Mouse (Mus musculus): ENCODE measurements at regions not wholly inside any gene's neighbourhood (a gene's known extent, or its start where the extent isn't known, plus 50 kb on each side); places are given as distances from the start of the nearest gene placed in this dataset.

- no peak for DNase-seq
Observed at GRCm38 (mm10) chr3:141051685-141052084, 160.5 kb downstream of the Pdha2 start.

GRCm38 (mm10) chr3:141014262-141014547 is 197.9 kb downstream of the Pdha2 start:
- DNase-seq, result no peak

DNA sequence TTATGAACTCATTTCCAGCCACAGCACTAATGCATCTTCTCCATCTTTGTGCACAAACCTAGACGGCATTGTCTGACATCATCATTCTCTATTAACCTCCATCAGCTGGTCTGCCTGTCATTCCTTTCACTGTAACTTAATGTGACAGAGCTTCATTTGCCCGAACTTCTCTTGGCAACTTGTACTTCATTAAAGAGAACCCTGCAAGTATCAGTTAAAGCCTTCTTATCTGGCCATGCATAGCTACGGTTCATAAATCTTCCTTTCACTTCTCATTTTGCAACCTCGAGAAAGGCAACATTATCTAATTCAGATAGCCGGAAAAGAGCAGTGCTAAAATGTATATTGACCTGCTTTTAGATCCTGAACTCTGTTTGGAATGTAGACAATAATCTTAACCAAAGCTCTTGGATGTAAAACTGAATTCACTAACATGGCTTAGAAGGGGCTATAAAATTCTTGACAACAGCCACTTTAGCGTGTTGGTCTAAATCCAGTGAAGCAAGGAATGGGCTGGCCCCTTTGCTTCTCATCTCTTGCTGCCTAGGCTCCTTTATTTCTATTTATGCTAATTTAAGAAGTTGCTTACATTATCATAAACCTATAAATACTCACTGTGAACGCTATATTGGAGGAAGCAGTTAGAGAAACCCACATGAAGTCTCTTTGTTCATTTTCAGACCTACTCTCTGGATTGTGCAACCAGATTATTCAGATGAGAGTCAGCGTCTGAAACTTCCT is 198.5 kb downstream of the Pdha2 start:
- DNase-seq, result no peak

DNA sequence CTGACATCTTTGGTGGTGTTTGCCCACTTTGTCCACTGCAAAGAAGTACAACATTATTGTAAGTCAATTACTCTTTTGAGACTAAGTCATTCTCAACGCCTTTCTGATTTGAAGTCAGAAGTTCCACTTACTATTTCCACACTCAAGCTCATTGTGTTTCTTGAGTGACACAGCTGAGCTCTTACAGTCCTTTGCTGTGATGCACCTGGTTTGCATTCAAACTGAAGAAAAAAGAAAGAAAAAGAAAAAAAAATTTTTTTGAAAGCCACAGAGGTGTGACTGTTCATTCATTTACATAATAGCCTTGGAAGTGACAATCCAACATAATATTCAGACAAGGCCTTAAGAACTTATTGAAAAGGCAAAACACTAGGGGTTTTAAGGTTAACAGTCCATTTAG is 199.2 kb downstream of the Pdha2 start:
- no peak for DNase-seq

GRCm38 (mm10) chr3:141008792-141009191 is 203.4 kb downstream of the Pdha2 start:
- DNase-seq, result no peak

DNA sequence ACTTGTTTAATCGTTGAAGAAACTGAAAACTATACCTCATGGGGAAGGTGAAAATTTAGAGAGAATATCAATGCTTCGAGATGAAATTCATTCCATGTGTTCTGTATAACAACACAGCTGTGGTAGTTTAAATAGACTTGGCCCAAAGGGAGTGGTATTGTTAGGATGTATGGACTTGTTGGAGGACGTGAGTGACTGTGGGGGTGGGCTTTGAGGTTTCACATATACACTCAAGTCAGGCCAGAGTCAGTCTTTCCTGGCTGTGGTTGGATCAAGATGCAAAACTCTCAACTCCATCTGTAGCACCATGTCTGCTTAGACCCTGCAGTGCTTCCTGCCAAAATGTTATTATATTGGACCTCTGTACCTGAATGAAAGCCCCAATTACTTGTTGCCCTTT is 206.3 kb downstream of the Pdha2 start:
- DNase-seq, result no peak

DNA sequence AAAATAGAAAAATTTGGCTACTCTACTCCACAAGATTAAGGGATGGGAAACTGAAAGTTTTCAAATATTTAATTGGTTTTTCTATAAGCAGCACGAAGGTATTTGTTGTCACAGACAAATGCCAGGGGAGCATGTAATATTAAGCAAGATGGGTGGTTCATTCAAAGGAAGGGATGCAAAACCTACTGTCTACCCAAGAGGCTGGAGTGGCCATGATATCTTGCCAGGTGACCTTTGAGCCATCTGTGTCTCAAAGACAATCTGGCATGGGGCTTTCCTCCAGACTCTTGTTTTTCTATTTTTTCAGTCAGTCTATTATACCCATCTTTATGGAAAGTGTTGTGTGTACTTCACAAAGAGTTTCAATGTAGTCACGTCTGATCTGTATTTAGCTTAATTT is 208.6 kb downstream of the Pdha2 start:
- DNase-seq, result no peak

GRCm38 (mm10) chr3:140988247-140988646 is 223.9 kb downstream of the Pdha2 start:
- no peak for DNase-seq

GRCm38 (mm10) chr3:140973519-140973918 is 238.6 kb downstream of the Pdha2 start:
- no peak for DNase-seq

DNA sequence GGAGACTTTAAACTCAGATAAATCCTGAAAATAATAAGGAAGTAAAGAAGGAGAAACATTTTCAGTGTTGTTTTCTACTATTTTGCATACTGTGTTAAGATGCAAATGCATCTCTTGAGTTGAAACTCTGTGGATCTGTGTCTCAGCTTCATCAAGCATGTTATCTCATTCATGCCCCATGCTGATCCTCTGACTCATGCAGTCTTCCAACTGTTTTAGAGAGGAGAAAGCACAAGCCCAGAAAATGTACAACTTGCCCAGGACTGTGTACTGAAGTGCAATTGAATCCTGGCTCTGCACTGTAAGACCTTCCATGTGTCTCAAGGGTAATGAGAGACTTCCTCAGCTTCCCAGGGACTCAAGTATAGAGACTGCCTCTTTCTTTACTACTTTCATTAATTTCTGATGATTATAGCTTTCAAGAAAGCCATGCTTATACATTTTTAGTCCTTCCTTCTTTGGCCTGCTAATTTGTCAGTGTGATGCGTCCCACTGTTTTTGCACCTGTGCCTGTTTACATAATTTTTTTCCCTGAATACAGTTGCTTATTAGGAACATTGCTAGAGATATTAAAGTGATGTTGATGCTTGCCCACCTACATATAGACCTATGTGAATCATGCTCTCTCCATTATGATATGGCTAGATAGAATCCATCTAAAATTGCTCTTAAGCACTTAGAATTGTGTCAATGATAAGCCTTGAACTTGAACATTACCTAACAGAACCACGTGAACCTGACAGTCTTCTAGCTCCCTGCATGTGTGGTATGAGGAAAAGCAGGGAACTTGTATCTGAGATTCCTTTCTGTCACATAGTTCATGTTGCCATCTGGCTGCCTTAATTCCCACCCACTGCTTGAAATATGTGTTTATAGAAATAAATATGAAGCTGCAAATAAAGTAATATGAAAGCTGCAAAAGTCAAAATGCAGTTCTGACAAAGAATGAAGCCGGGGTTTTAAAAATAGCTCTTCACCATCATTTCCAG is 242.0 kb downstream of the Pdha2 start:
- no peak for DNase-seq

- no peak for DNase-seq
Observed at GRCm38 (mm10) chr3:140968556-140968955, 243.6 kb downstream of the Pdha2 start.

DNA sequence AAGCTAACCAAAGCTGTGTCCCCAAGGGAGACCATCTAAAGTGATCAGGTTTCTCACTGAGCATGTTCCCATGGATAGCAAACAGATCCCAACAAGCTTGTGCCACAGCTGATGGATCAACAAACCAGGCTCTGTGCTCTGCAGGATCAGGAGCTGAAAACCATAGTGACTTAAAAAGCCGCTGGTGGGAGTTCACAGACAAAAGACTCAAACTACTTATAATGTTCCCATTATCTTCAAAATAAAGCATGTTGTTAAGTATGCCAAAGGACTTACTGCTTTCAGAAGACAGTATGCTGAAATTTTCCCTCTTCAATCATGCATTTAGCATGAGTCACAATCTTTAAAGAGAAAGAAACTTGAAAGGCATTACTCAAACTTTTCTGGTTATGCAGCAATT is 254.5 kb downstream of the Pdha2 start:
- DNase-seq, result peak; percentile 7

DNA sequence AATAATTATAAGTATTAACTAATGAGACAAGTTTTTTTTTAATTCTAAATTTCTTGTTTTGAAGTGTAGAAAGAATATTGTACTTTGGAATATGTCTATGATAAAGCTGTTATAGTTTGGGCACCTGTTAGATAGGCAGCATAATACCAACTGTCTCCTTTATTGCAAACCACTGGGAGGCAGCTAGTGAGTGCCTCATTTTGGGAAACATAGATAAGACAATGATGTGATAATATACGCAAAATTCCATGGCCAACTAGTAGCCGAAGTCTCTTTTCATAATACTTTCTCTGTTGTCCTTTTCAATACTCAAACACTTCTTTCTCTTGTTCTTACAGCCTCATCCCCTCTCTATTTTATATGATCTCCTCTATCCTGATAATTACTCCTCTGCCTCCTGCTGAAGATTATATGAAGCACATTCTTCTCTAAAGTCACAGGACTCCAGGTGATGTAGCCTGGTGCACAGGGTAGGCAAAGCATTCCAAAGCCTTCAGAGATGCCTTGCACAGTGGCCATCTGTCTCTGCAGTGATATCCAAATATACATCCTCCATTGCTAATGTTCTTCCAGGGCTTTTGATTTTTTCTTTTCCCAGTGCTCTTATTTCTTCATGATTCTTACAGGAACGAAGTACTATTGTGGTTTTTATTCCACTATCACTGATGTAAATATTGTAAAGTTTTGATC is 259.9 kb downstream of the Pdha2 start:
- no peak for DNase-seq

DNA sequence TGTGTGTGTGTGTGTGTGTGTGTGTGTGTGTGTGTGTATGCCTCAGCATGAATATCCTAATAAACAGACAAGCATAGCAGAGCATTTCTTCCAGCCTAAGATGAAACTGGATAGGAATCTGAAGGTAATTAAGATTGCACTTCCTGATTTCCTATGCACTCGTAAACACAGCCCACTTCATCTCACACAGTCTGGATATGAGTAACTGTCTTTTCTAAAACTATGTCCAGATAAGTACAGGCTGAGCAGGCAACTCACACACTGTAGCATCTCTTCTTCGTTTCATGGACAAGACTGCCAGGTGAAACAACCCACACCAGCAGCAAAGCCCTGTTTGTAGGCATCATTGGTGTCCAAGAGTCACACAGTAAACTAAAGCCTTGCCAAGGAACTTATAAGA is 261.1 kb downstream of the Pdha2 start:
- DNase-seq, result no peak

GRCm38 (mm10) chr3:140949880-140950662 is 262.1 kb downstream of the Pdha2 start:
- peak; percentile 17 for DNase-seq

- DNase-seq, result no peak
Observed at GRCm38 (mm10) chr3:140942450-140942849, 269.7 kb downstream of the Pdha2 start.

DNA sequence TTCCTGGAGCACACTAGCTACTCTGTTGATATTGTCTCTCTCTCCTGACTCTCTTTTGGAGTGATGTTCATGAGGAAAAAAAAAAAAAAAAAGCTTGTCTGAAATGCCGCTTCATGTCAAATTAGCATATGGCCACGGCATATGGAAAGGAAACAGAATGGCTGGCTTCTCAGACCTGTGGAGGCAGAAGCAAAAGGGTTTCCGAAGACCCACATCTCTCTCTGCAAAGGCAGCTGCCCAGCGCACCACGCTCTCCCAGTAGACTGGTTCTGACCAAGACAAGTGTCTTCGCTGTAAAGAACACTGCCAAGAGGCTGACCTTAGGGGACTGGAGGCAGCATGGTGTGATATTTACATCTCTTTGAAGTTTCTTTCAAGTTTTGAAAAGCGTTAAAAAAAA is 270.3 kb downstream of the Pdha2 start:
- DNase-seq, result no peak

DNA sequence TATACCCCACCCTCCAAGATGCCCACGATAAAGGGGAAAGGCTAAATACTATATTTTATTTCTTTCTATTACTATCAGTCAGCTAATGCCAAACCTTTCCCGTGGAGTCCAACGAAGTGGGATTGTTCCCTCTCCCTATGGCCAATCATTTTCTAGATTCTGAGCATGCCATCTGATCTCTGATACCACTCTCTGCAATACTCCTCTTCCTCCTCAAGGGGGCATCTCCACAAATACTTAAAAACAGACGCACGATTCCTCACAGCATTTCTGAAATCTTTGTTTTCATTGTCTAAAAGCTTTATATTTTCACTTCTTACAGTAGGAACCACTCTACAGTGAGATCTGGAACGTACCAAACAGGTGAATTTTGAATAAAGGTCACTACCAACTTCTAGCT is 270.8 kb downstream of the Pdha2 start:
- no peak for DNase-seq

- DNase-seq, result no peak
Observed at GRCm38 (mm10) chr3:140933156-140933555, 279.0 kb downstream of the Pdha2 start.

- no peak for DNase-seq
Observed at GRCm38 (mm10) chr3:140926689-140927088, 285.5 kb downstream of the Pdha2 start.

DNA sequence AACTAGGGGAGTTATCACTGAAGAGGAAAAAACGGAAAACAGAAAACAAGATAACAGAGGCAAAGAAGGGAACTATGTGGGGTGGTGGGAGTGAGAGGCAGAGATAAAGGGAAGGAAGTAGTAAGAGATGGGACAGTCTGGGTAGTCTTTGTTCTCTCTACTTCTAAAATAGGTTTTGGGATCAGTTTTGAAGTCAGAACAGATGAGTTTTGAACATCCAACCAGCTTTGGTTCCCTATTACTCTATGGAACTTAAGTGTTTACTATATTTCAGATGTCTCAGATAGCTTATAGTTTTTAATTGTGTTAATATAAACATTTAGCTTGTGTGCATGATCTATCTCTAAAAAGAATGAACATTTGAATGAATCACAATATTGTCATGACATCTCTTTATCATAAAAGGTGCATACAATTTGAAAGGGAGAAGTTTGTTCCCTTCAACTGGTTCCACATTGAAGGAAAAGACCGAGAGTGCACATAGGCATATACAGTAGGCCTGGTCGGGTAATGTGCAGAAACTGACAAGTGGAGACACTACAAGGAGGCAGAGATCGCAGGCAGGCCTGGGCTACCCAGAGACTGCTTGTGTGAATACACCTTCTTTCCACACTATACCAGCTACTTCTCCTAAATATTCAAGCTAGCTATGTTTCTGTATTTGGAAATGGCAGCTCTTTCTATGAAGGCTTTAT is 335.8 kb downstream of the Pdha2 start:
- no peak for DNase-seq
